Mouse (Mus musculus): ENCODE data around the gene Mepce.

The Mepce gene

DNA sequence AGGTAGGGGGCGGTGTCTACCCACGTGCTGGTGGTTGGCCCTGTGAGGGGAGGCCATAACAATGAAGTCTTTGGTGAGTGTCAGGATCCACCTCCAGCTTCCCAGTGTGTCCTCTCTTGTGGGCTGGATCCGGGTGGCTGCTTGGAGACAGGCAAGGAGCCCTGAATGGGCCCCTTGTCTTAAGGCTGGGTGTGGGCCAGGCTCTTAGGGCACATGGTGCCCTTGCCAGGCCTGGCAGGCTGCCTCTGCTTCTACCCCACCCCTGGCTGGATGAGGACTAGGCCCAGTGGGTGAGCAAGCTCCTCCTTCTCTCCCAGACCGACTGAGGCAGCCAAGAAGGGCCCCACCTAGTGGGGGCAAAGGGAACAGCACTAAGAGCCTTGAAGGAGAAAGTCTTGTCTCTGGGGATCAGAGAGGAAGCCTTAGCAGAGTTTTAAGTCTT, 27.5 kb downstream of the Mepce start:
- Histone ChIP-seq H3K36me3 (ENCODE audit: insufficient read depth, low read length) (peaks cover 35% of the 10 kb centered on the region), H3K4me3 (replicated peaks; ENCODE audit: low read length) (peak overlapping the region; percentile 45), H3K4me1 (replicated peaks; ENCODE audit: low read depth, low read length) (peaks cover 61% of the 10 kb centered on the region), H3K27me3 (ENCODE audit: insufficient read depth, low read length) (no peaks in the 10 kb centered on the region), H3K9me3 (ENCODE audit: low read length) (no peaks in the 10 kb centered on the region)
- TF ChIP-seq CTCF (conservative IDR thresholded peaks at IDR 0.05; ENCODE audit: low read length) (peak; percentile 98), NANOG (IDR thresholded peaks at IDR 0.05; ENCODE audit: borderline replicate concordance, low read length) (no peak), POU5F1 (IDR thresholded peaks at IDR 0.05; ENCODE audit: borderline replicate concordance, low read length) (no peak)

DNA sequence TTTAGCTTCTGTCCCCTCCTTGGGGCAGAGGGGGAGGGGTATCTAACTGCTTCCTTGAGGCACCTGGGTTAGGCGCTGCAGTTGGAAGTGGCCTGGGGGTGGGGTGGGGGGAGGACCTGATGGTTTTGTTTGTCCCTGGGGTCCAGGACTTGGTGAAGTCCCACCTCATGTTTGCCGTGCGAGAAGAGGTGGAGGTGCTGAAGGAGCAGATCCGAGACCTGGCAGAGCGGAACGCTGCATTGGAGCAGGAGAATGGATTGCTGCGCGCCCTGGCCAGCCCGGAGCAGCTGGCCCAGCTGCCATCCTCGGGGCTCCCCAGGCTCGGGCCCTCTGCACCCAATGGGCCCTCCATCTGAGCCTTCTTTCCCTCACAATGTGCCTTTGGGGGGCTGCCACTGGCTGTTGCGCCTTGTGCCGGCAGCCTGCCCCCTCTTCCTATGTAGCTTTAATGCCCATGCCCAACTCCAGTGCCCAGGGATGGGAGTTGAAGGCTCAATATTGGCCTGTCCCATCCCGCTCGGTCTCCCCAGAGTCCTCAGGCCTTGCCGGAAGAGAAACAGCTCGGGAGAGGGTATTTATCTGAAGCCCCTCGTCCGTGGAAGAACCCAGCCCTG, 28.4 kb downstream of the Mepce start:
- no peak for TF ChIP-seq CTCF (conservative IDR thresholded peaks at IDR 0.05; ENCODE audit: low read length)

DNA sequence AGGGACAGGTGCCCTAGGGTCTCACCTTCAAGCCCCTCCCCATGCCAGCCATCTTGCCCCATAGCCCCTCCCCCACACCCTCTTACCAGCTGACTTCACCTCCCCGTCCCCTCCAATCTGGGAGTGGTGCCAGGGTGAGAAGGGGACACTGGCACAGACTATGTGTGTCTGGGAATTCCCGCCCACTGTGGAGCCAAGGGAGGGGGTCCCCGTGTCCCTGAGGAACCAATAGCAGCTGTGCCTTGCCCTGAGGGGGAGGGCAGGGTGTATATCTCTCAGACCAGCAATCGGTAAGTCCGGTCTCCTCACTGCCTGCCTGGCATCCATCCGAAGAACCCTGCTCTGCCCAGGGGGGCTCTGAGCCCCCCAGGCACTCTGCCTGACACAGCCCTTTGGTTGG, 29.6 kb downstream of the Mepce start:
- H3K4me3 ChIP-seq (replicated peaks; ENCODE audit: low read length): peak overlapping the region; percentile 23
- no peaks in the 10 kb centered on the region for H3K27me3 ChIP-seq (ENCODE audit: insufficient read depth, low read length)
- H3K4me1 ChIP-seq (replicated peaks; ENCODE audit: low read depth, low read length): peaks cover 62% of the 10 kb centered on the region
- no peak for TF ChIP-seq CTCF (conservative IDR thresholded peaks at IDR 0.05; ENCODE audit: low read length)
- TF ChIP-seq POU5F1 (IDR thresholded peaks at IDR 0.05; ENCODE audit: borderline replicate concordance, low read length): no peak
- TF ChIP-seq NANOG (IDR thresholded peaks at IDR 0.05; ENCODE audit: borderline replicate concordance, low read length): no peak
- H3K9me3 ChIP-seq (ENCODE audit: low read length): no peaks in the 10 kb centered on the region
- H3K36me3 ChIP-seq (ENCODE audit: insufficient read depth, low read length): peaks cover 42% of the 10 kb centered on the region

More for the DNA sequence above, 28.4 kb downstream of the Mepce start:
- Histone ChIP-seq H3K36me3 (ENCODE audit: insufficient read depth, low read length) (peaks cover 39% of the 10 kb centered on the region), H3K4me3 (replicated peaks; ENCODE audit: low read length) (peak overlapping the region; percentile 52), H3K27me3 (ENCODE audit: insufficient read depth, low read length) (no peaks in the 10 kb centered on the region), H3K4me1 (replicated peaks; ENCODE audit: low read depth, low read length) (peaks cover 56% of the 10 kb centered on the region), H3K9me3 (ENCODE audit: low read length) (no peaks in the 10 kb centered on the region)

DNA sequence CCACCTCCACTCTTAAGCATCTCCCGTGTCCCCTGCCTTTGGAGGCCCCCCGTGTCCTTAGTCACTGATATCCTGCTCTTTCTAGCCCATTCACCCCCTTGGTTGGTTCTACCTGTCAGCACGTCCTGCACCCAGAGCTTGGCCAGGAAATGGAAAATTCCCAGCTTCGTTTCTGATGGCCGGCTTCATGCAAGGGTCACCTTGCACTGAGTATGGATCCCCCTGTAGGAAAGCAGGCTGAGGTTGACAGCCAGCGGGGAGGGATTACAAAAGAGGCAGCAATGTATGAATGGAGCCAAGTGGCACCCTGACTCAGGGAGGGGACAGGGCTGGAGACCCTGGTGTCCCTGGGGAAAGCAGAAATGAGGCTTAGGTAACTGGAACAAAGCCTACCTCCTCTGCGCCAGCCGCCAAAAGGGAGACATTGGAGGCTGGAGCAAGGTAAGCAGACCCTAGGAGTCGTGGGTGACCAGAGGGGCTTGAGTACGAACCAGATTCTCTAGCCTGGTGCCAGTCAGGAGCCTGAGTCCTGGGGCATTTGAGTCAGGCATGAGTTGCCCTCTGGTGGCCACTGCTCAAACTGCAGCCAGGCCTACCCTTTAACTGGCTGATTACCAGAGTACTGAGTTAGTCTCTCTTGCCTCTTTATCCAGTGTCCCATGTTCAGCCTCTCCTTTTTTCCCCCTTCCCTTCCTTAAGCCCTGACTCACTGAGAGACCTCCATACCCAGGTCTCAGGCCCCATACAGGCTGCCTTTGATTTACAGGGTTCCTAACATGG, 30.4 kb downstream of the Mepce start:
- H3K27me3 ChIP-seq (ENCODE audit: insufficient read depth, low read length): no peaks in the 10 kb centered on the region
- H3K4me3 ChIP-seq (replicated peaks; ENCODE audit: low read length): no peak overlapping the region
- H3K9me3 ChIP-seq (ENCODE audit: low read length): no peaks in the 10 kb centered on the region
- TF ChIP-seq NANOG (IDR thresholded peaks at IDR 0.05; ENCODE audit: borderline replicate concordance, low read length): no peak
- TF ChIP-seq CTCF (conservative IDR thresholded peaks at IDR 0.05; ENCODE audit: low read length): peak; percentile 99
- peaks cover 47% of the 10 kb centered on the region for H3K36me3 ChIP-seq (ENCODE audit: insufficient read depth, low read length)
- peaks cover 70% of the 10 kb centered on the region for H3K4me1 ChIP-seq (replicated peaks; ENCODE audit: low read depth, low read length)

DNA sequence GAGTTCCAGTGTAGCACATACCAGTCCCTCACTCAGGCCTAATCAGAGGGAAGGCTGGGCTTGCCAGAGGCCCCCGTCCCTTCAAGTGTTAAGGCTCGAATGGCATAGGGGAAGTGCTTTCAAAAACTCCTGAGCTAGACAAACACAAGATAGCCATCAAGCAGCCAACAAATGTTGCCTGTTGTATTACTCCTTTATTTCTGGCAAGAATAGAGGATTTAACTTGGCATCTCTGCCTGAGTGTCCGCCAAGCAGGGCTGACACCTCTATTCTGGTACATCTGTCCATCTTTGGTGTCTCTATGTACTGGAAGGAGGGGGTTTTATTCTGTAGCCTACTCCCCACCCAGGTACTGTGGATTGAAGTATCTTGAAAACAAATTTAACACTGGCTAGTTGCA, 31.3 kb downstream of the Mepce start:
- Histone ChIP-seq H3K27me3 (ENCODE audit: insufficient read depth, low read length) (no peaks in the 10 kb centered on the region), H3K4me3 (replicated peaks; ENCODE audit: low read length) (no peak overlapping the region), H3K9me3 (ENCODE audit: low read length) (no peaks in the 10 kb centered on the region), H3K36me3 (ENCODE audit: insufficient read depth, low read length) (peaks cover 57% of the 10 kb centered on the region), H3K4me1 (replicated peaks; ENCODE audit: low read depth, low read length) (peaks cover 80% of the 10 kb centered on the region)
- TF ChIP-seq NANOG (IDR thresholded peaks at IDR 0.05; ENCODE audit: borderline replicate concordance, low read length) (no peak), CTCF (conservative IDR thresholded peaks at IDR 0.05; ENCODE audit: low read length) (no peak), POU5F1 (IDR thresholded peaks at IDR 0.05; ENCODE audit: borderline replicate concordance, low read length) (no peak)

DNA sequence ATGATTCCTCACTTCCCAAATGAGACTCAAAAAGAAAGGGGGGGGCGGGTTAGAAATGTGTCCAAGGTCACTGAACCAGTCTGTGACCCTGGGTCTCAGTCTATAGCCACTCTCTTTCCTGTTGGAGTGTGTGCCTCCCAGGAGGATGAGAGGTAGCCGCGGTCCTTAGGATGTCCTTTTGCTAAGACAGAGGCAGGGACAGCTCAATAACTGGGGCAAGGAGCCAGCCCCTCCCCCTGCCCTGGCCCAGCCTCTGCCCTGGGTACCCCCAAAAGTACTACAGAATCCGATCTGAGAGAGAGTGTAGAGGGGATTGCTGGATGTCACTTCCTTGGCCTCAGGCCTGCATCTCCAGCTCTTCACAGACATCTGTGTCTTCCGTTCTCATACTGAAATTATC, 32.0 kb downstream of the Mepce start:
- H3K9me3 ChIP-seq (ENCODE audit: low read length): no peaks in the 10 kb centered on the region
- no peak overlapping the region for H3K4me3 ChIP-seq (replicated peaks; ENCODE audit: low read length)
- H3K4me1 ChIP-seq (replicated peaks; ENCODE audit: low read depth, low read length): peaks cover 85% of the 10 kb centered on the region
- no peaks in the 10 kb centered on the region for H3K27me3 ChIP-seq (ENCODE audit: insufficient read depth, low read length)
- peaks cover 58% of the 10 kb centered on the region for H3K36me3 ChIP-seq (ENCODE audit: insufficient read depth, low read length)
- TF ChIP-seq POU5F1 (IDR thresholded peaks at IDR 0.05; ENCODE audit: borderline replicate concordance, low read length) (no peak), NANOG (IDR thresholded peaks at IDR 0.05; ENCODE audit: borderline replicate concordance, low read length) (no peak), CTCF (conservative IDR thresholded peaks at IDR 0.05; ENCODE audit: low read length) (no peak)

DNA sequence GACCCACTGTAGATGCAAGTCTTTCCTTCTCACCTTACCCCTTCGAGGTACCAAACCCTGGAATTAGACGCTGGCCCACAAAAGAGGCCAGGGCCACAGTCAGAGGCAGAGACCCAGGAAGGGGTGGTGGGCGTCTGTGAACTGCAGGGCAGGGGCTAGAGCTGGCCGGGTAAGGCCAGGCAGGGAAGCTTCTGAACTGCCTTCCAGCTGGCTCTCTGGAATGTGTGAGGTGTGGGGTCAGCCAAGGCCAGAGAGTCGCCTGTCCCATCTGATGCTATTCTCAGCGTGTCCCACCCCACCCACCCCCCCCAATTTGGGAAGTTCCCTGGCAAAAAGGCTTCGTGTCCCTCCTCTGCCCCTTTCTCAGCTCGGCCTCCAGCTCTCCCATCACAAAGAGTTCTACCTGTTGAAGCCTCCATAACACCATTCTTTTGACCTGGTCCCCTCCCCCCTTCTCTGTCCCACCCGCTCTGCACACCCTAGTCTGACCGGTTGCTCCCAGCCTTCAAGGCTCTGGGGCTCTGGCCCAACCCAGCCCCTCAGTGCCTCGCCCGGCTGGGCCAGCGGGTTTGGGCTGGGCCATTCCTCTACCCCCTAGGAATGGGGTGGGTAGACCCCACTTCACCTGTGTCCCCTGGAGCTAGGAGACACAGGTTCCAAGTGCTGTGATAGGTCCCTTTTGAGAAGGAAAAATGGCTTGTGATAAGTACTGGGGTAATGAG, 34.2 kb downstream of the Mepce start:
- no peaks in the 10 kb centered on the region for H3K27me3 ChIP-seq (ENCODE audit: insufficient read depth, low read length)
- H3K36me3 ChIP-seq (ENCODE audit: insufficient read depth, low read length): peaks cover 47% of the 10 kb centered on the region
- H3K4me3 ChIP-seq (replicated peaks; ENCODE audit: low read length): no peak overlapping the region
- peaks cover 83% of the 10 kb centered on the region for H3K4me1 ChIP-seq (replicated peaks; ENCODE audit: low read depth, low read length)
- H3K9me3 ChIP-seq (ENCODE audit: low read length): no peaks in the 10 kb centered on the region
- TF ChIP-seq POU5F1 (IDR thresholded peaks at IDR 0.05; ENCODE audit: borderline replicate concordance, low read length) (no peak), NANOG (IDR thresholded peaks at IDR 0.05; ENCODE audit: borderline replicate concordance, low read length) (no peak), CTCF (conservative IDR thresholded peaks at IDR 0.05; ENCODE audit: low read length) (no peak)

DNA sequence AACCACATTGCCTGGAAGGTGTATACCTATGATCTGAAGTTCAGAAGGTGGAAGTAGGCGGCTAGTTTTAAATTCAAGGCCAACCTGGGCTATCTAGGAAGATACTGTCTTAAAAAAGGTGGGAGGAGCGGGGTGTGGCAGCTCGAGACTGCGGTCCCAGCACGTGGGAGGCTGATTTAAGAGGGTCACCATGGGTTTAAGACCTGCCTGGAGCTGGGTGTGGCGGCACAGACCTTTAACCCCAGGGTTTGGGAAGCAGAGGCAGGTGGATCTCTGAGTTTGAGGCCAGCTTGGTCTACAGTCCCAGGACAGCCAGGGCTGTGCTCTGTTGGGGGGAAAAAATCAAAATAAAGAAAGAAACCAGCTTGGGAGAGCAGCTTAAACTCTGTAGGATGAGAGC, 35.5 kb downstream of the Mepce start:
- no peaks in the 10 kb centered on the region for H3K9me3 ChIP-seq (ENCODE audit: low read length)
- peaks cover 3% of the 10 kb centered on the region; the same call in 1 of the 2 replicates for H3K27me3 ChIP-seq (ENCODE audit: insufficient read depth, low read length)
- peaks cover 83% of the 10 kb centered on the region for H3K4me1 ChIP-seq (replicated peaks; ENCODE audit: low read depth, low read length)
- H3K4me3 ChIP-seq (replicated peaks; ENCODE audit: low read length): no peak overlapping the region
- TF ChIP-seq CTCF (conservative IDR thresholded peaks at IDR 0.05; ENCODE audit: low read length) (no peak), POU5F1 (IDR thresholded peaks at IDR 0.05; ENCODE audit: borderline replicate concordance, low read length) (no peak), NANOG (IDR thresholded peaks at IDR 0.05; ENCODE audit: borderline replicate concordance, low read length) (no peak)
- peaks cover 41% of the 10 kb centered on the region for H3K36me3 ChIP-seq (ENCODE audit: insufficient read depth, low read length)
